Mouse (Mus musculus): ENCODE data around the gene Cabin1.

GRCm38 (mm10) chr10:75709261-75709660, 54.9 kb downstream of the Cabin1 start:
- TF ChIP-seq CTCF (IDR thresholded peaks at IDR 0.05; ENCODE audit: borderline replicate concordance, control insufficient read depth, extremely low read depth, insufficient read depth, low read length, poor library complexity) = no peak
- no peak for TF ChIP-seq POLR2A (IDR thresholded peaks at IDR 0.05; ENCODE audit: control insufficient read depth, extremely low read depth, insufficient read depth, low read length, poor library complexity)

All from thymus, adult 2 months (tissue).